ENCODE assay signal across 8 mouse cellular contexts in the genomic region with DNA sequence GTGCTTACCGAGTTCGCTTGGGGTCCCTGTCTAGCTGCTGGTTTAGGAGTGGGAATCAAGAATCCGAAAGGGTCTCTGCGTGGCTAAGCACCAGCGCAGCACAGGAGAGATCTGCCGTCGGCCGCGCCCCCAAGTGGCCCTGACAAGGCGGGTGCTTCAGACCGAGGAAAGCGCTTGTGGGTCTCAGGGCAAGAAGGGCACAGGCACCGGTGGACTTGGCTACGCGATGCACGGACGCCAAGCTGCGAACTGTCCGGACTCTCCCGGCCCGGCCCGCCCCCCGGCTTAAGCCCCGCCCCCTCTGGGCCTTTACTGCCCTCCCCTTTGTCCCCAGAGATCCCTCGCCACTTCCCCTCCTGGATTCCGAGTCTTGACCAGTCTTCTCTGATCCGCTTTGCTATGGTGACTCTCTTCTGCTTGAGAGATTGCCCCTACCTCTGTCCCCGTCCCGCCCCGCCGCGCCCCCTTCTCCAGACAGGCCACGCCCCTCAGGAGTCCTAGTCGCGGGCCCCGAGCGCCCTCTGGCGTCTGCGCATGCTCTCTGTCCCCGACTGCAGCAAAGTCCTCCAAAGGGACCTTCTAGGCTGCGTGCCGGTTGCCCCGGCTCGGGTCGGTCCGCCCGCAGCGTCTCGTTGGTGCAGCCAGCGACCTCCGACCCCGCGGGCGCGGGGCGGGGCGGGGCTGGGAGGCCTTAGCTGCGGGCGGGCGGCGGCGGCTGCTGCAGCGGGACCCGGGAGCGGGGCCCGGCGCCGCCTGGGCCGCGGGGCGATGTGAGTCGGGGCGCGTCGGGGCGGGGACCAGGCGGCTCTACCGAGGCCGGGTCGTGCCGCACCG. TPM values are rescaled to one million over a fixed set of nuclear protein-coding genes. Genes with fewer than 3 reads are reported as not detected.
DNase-seq lines count a peak whose midpoint lies in the region; ATAC-seq and TF ChIP-seq lines count a peak whose summit lies in the region.

Gene Prickle4 (minus strand): TSS at position 234 of the 834 bp plus-strand sequence.

- peak within 1 kb of the TSS; percentile 83 for H3K27ac ChIP-seq in hindbrain, embryonic 13.5 days

- WGBS in hindbrain, embryonic 13.5 days = under 1% methylated on average over 75 of the region's 82 CpGs

- peaks cover 13% of the 10 kb centered on the region for H3K36me3 ChIP-seq in hindbrain, embryonic 13.5 days

- peaks cover 25% of the 10 kb centered on the region for H3K4me1 ChIP-seq in hindbrain, embryonic 13.5 days (replicated peaks)

- CTCF ChIA-PET in Patski (lab: Charles Lee) = interaction anchor here (0.8 to 2.3 kb wide), 4 partner anchors 11 to 65 kb away, joined by 3 to 7 read pairs (median 3); no protein-coding TSS in a partner anchor

- H3K4me3 ChIP-seq in hindbrain, embryonic 13.5 days = peak within 1 kb of the TSS; percentile 75

- POLR2A ChIA-PET in Patski (lab: Charles Lee) = interaction anchor here (0.6 to 0.7 kb wide), 2 partner anchors 9 to 61 kb away, joined by 3 read pairs; no protein-coding TSS in a partner anchor

- peak within 1 kb of the TSS; percentile 72 for H3K4me2 ChIP-seq in hindbrain, embryonic 13.5 days

- peak within 1 kb of the TSS; percentile 93 for H3K9ac ChIP-seq in hindbrain, embryonic 13.5 days

- H3K27me3 ChIP-seq in Patski = no peaks in the 10 kb centered on the region
- peaks cover 26% of the 10 kb centered on the region for H3K27me3 ChIP-seq in hindbrain, embryonic 13.5 days

- peak; percentile 81 for DNase-seq in Patski (ENCODE audit: low read depth, low spot score)
- DNase-seq in cerebellum, postnatal 14 days = peak; percentile 99
- DNase-seq in frontal cortex, postnatal 14 days (ENCODE audit: low spot score in 2 of 2) = peak; percentile 91 to 96
- peak; percentile 97 for DNase-seq in layer of hippocampus, postnatal 14 days (ENCODE audit: low spot score in 2 of 2)
- peak; percentile 98 for DNase-seq in lung, postnatal 10 days
- DNase-seq in ovary, postnatal 14 days (ENCODE audit: low spot score) = peak; percentile 97
- peak; percentile 91 to 99 for DNase-seq in thymus, postnatal 10 days (ENCODE audit: low spot score in 2 of 2)

- TF ChIP-seq CTCF in Patski (IDR thresholded peaks at IDR 0.05) = no peak

- H3K9me3 ChIP-seq in hindbrain, embryonic 13.5 days = no peaks in the 10 kb centered on the region

- ATAC-seq in Patski = peak; percentile 92
- ATAC-seq in hindbrain, embryonic 13.5 days (ENCODE audit: low FRiP score) = peak; percentile 95

- in situ Hi-C loops in Patski (cut with MboI; ENCODE audit: low pct_unique_long_range_greater_than_20kb) = loop anchor here (5.0 kb wide), 1 partner anchor 38 kb away; no protein-coding TSS in a partner anchor

RNA-seq across cellular contexts. Expression of gene Prickle4, which starts in this region (rescaled TPM):
- 5.5 TPM for polyA plus RNA-seq in Patski (2021)
- 0.43 and 0.52 TPM in 2 replicates for polyA plus RNA-seq in hindbrain, embryonic 13.5 days (2015; fragmentation: Nextera tagmentation; extraction: Ambion mirVana)
- total RNA-seq in layer of hippocampus, postnatal 14 days (2021) = 1 to 10 TPM; 7.3 to 7.5 TPM

Comparison
In these comparisons a context has a peak if more than half of its experiments do, and no peak if none do; other contexts are left out.
1. Peak in every context shown above with its lines: DNase-seq, ATAC-seq, H3K4me3 ChIP-seq and H3K27ac ChIP-seq.
2. Peak in ATAC-seq, H3K4me3 ChIP-seq, H3K27ac ChIP-seq, H3K9ac ChIP-seq and H3K4me2 ChIP-seq in hindbrain, embryonic 13.5 days; RNA of the gene not detected or under 1 TPM.